8 mouse cellular contexts compared by ENCODE assay signal in genomic region chr4:130662979-130663725, GRCm38 (mm10). TPM values are rescaled to one million over a fixed set of nuclear protein-coding genes. Genes with fewer than 3 reads are reported as not detected.
DNase-seq lines count a peak whose midpoint lies in the region; ATAC-seq and TF ChIP-seq lines count a peak whose summit lies in the region.

Pum1 (plus strand) TSS chr4:130663321.

- no peaks in the 10 kb centered on the region for H3K9me3 ChIP-seq in ES-E14 (ENCODE audit: control insufficient read depth, insufficient read depth, low read depth, low read length)
- H3K9me3 ChIP-seq in forebrain, embryonic 16.5 days (ENCODE audit: control insufficient read depth, low read length) = no peaks in the 10 kb centered on the region
- H3K9me3 ChIP-seq in lung, embryonic 14.5 days (ENCODE audit: low read depth, low read length) = no peaks in the 10 kb centered on the region

- no peaks in the 10 kb centered on the region for H3K27me3 ChIP-seq in forebrain, embryonic 16.5 days (replicated peaks; ENCODE audit: control insufficient read depth, insufficient read depth, low read length)
- H3K27me3 ChIP-seq in lung, embryonic 14.5 days (ENCODE audit: insufficient read depth, low read length) = no peaks in the 10 kb centered on the region
- no peaks in the 10 kb centered on the region for H3K27me3 ChIP-seq in thymus, adult 2 months (ENCODE audit: control insufficient read depth, insufficient read depth, low read length)

- peak within 1 kb of the TSS; percentile 92 to 96 for H3K4me3 ChIP-seq in ES-E14 (ENCODE audit: insufficient read depth in 1 of 2, low read depth in 1 of 2, low read length in 2 of 2, poor library complexity in 1 of 2, severe bottlenecking in 1 of 2)
- H3K4me3 ChIP-seq in forebrain, embryonic 16.5 days (replicated peaks; ENCODE audit: low read length) = peak within 1 kb of the TSS; percentile 58
- H3K4me3 ChIP-seq in layer of hippocampus, adult 2 months = peak within 1 kb of the TSS; percentile 82
- H3K4me3 ChIP-seq in lung, embryonic 14.5 days (ENCODE audit: low read depth, low read length) = peak within 1 kb of the TSS; percentile 95
- H3K4me3 ChIP-seq in olfactory bulb, adult 2 months (ENCODE audit: insufficient read depth, low read depth, low read length) = peak within 1 kb of the TSS; percentile 97
- peak within 1 kb of the TSS; percentile 79 for H3K4me3 ChIP-seq in thymus, adult 2 months (ENCODE audit: control insufficient read depth, insufficient read depth, low read length)

- in situ Hi-C loops in ES-E14 (cut with MboI; ENCODE audit: low sequenced_read_pairs in 2 of 2, unreplicated experiment in 2 of 2) = no loop called here

- peaks cover 3 to 8% of the 10 kb centered on the region in 2 experiments for H3K4me1 ChIP-seq in ES-E14 (ENCODE audit: control insufficient read depth in 2 of 2, insufficient read depth in 2 of 2, low read length in 2 of 2, poor library complexity in 1 of 2)
- peaks cover 24% of the 10 kb centered on the region for H3K4me1 ChIP-seq in forebrain, embryonic 16.5 days (replicated peaks; ENCODE audit: control insufficient read depth, insufficient read depth, low read length)
- peaks cover 7% of the 10 kb centered on the region; the same call in 1 of the 2 replicates for H3K4me1 ChIP-seq in lung, embryonic 14.5 days (ENCODE audit: insufficient read depth)
- peaks cover 5% of the 10 kb centered on the region for H3K4me1 ChIP-seq in olfactory bulb, adult 2 months (ENCODE audit: control insufficient read depth, insufficient read depth, low read length)
- peaks cover 15% of the 10 kb centered on the region for H3K4me1 ChIP-seq in thymus, adult 2 months (replicated peaks; ENCODE audit: control insufficient read depth, insufficient read depth, low read length)

- peak; percentile 71 for TF ChIP-seq POLR2A in olfactory bulb, adult 2 months (IDR thresholded peaks at IDR 0.05; ENCODE audit: insufficient read depth, low read depth, low read length)
- peak; percentile 81 for TF ChIP-seq POLR2A in thymus, adult 2 months (IDR thresholded peaks at IDR 0.05; ENCODE audit: control insufficient read depth, extremely low read depth, insufficient read depth, low read length, poor library complexity)

- no peaks in the 10 kb centered on the region for H3K36me3 ChIP-seq in ES-E14 (ENCODE audit: control insufficient read depth, insufficient read depth, low read length, poor library complexity, severe bottlenecking)
- no peaks in the 10 kb centered on the region for H3K36me3 ChIP-seq in forebrain, embryonic 16.5 days (ENCODE audit: control insufficient read depth, insufficient read depth)
- H3K36me3 ChIP-seq in lung, embryonic 14.5 days (ENCODE audit: insufficient read depth) = no peaks in the 10 kb centered on the region
- no peaks in the 10 kb centered on the region for H3K36me3 ChIP-seq in thymus, adult 2 months (ENCODE audit: control insufficient read depth, insufficient read depth, low read length)

- DNase-seq in ES-E14 (ENCODE audit: low read depth, low spot score) = peak; percentile 94
- peak; percentile 89 for DNase-seq in cerebellum, adult 11-12 months
- DNase-seq in heart, postnatal 36 days = peak; percentile 80 to 90
- DNase-seq in layer of hippocampus, adult 2 months (ENCODE audit: low spot score in 2 of 2) = peak; percentile 86 to 87
- peak; percentile 96 for DNase-seq in lung, embryonic 14.5 days
- peak; percentile 92 for DNase-seq in thymus, adult 2 months

- intact Hi-C loops in heart, postnatal 36 days (cut with DNase I) = no loop called here

- TF ChIP-seq CTCF in layer of hippocampus, adult 2 months (conservative IDR thresholded peaks at IDR 0.05) = no peak
- TF ChIP-seq CTCF in lung, embryonic 14.5 days (IDR thresholded peaks at IDR 0.05; ENCODE audit: low read depth) = no peak
- TF ChIP-seq CTCF in olfactory bulb, adult 2 months (IDR thresholded peaks at IDR 0.05; ENCODE audit: insufficient read depth, low read depth, low read length) = no peak
- TF ChIP-seq CTCF in thymus, adult 2 months (IDR thresholded peaks at IDR 0.05; ENCODE audit: borderline replicate concordance, control insufficient read depth, extremely low read depth, insufficient read depth, low read length, poor library complexity) = no peak

- ATAC-seq in forebrain, embryonic 16.5 days = peak; percentile 95
- peak; percentile 91 for ATAC-seq in lung, embryonic 14.5 days (ENCODE audit: insufficient read depth)

- H3K9ac ChIP-seq in ES-E14 (ENCODE audit: insufficient read depth, low read depth, low read length, poor library complexity, severe bottlenecking) = peak within 1 kb of the TSS; percentile 99
- peak within 1 kb of the TSS; percentile 77 for H3K9ac ChIP-seq in forebrain, embryonic 16.5 days (replicated peaks; ENCODE audit: low read depth, low read length)
- peak within 1 kb of the TSS; percentile 100 for H3K9ac ChIP-seq in lung, embryonic 14.5 days

- under 1% methylated on average over 82 of the region's 90 CpGs for WGBS in forebrain, embryonic 16.5 days
- WGBS in lung, embryonic 14.5 days = under 1% methylated on average over 90 of the region's 90 CpGs
- under 1% methylated on average over 90 of the region's 90 CpGs for WGBS in olfactory bulb, adult 2 months
- under 1% methylated on average over 90 of the region's 90 CpGs for WGBS in thymus, adult 2 months

- H3K4me2 ChIP-seq in forebrain, embryonic 16.5 days (ENCODE audit: low read length) = peak within 1 kb of the TSS; percentile 65
- peak within 1 kb of the TSS; percentile 71 for H3K4me2 ChIP-seq in lung, embryonic 14.5 days

- peak within 1 kb of the TSS; percentile 96 for H3K27ac ChIP-seq in ES-E14 (ENCODE audit: insufficient read depth, low read depth, low read length, poor library complexity, severe bottlenecking)
- H3K27ac ChIP-seq in forebrain, embryonic 16.5 days (ENCODE audit: low read length) = peak within 1 kb of the TSS; percentile 93
- peak within 1 kb of the TSS; percentile 97 for H3K27ac ChIP-seq in layer of hippocampus, adult 2 months
- H3K27ac ChIP-seq in lung, embryonic 14.5 days (ENCODE audit: low read depth) = peak within 1 kb of the TSS; percentile 98
- peak within 1 kb of the TSS; percentile 93 for H3K27ac ChIP-seq in olfactory bulb, adult 2 months (ENCODE audit: insufficient read depth, low read depth, low read length)
- peak within 1 kb of the TSS; percentile 49 for H3K27ac ChIP-seq in thymus, adult 2 months (ENCODE audit: control insufficient read depth, insufficient read depth, low read length)

TF ChIP-seq in ES-E14, 5 proteins besides CTCF, POLR2A, EP300 and RAD21:
- TF ChIP-seq CHD2 (IDR thresholded peaks at IDR 0.05; ENCODE audit: low read depth, low read length) = no peak
- TF ChIP-seq MAFK (IDR thresholded peaks at IDR 0.05; ENCODE audit: insufficient read depth, low read depth, low read length) = no peak
- no peak for TF ChIP-seq ZC3H11A (IDR thresholded peaks at IDR 0.05; ENCODE audit: borderline replicate concordance, low read depth, low read length)
- no peak for TF ChIP-seq ZNF384 (IDR thresholded peaks at IDR 0.05; ENCODE audit: low read depth, low read length)
- peak; percentile 64; the same call in 1 of the 2 replicates for TF ChIP-seq HCFC1 (IDR thresholded peaks at IDR 0.05; ENCODE audit: borderline replicate concordance, insufficient read depth, low read length)

RNA-seq across cellular contexts. Expression of gene Pum1, which starts in this region (rescaled TPM):
- 101 and 126 TPM in 2 replicates for total RNA-seq in ES-E14 (2012; rRNA removed)
- polyA plus RNA-seq in forebrain, embryonic 16.5 days (2015; fragmentation: Nextera tagmentation; extraction: Ambion mirVana) = 137 and 142 TPM in 2 replicates
- total RNA-seq in heart, postnatal 36 days (2021) = 10 to 100 TPM; 55.5 to 62.1 TPM
- total RNA-seq in layer of hippocampus, adult 2 months (2021) = 100 to 1,000 TPM; 122 to 125 TPM
- polyA plus RNA-seq in lung, embryonic 14.5 days (2014; fragmentation: Nextera tagmentation; extraction: Ambion mirVana) = 98.4 and 107 TPM in 2 replicates
- polyA plus RNA-seq in olfactory bulb, adult 2 months (2012; ENCODE audit: insufficient read depth, insufficient read length, low replicate concordance, missing spikeins) = 276 TPM in 1 of 2 replicates, not detected in the other
- 95.4 and 102 TPM in 2 replicates for polyA plus RNA-seq in thymus, adult 2 months (2012; rRNA removed)

Comparison
In these comparisons a context has a peak if more than half of its experiments do, and no peak if none do; other contexts are left out.
1. Peak in every context shown above with its lines: DNase-seq, ATAC-seq, H3K4me3 ChIP-seq and H3K27ac ChIP-seq.